Mouse (Mus musculus): ENCODE measurements at regions not wholly inside any gene's neighbourhood (a gene's known extent, or its start where the extent isn't known, plus 50 kb on each side); places are given as distances from the start of the nearest gene placed in this dataset.

- no peak for ATAC-seq
- H3K9me3 ChIP-seq (replicated peaks) = no peaks in the 10 kb centered on the region
- H3K36me3 ChIP-seq (ENCODE audit: poor library complexity, severe bottlenecking) = no peaks in the 10 kb centered on the region
- peaks cover 21% of the 10 kb centered on the region for H3K27me3 ChIP-seq
- no peak overlapping the region; the same call in 1 of the 2 replicates for H3K9ac ChIP-seq
- H3K4me2 ChIP-seq = peak overlapping the region; percentile 47
- no peak overlapping the region for H3K27ac ChIP-seq
- WGBS = 8% methylated on average over 21 of the region's 21 CpGs
- peak overlapping the region; percentile 0; the same call in 1 of the 2 replicates for H3K4me3 ChIP-seq
- H3K4me1 ChIP-seq = peaks cover 35% of the 10 kb centered on the region
Measured at GRCm38 (mm10) chr14:105500966-105501741, 242.8 kb downstream of the Ndfip2 start.

GRCm38 (mm10) chr14:105499319-105499895 lies 241.0 kb downstream of the Ndfip2 start:
- 17% methylated on average over 15 of the region's 15 CpGs for WGBS
- 0 out of 2 replicates have a peak, but pooled peaks have one; percentile 13 for ATAC-seq
- H3K9ac ChIP-seq = peak overlapping the region; percentile 37; the same call in 1 of the 2 replicates

GRCm38 (mm10) chr14:105498155-105498906 lies 240.0 kb downstream of the Ndfip2 start:
- Histone ChIP-seq H3K9ac (no peak overlapping the region), H3K4me1 (peaks cover 35% of the 10 kb centered on the region), H3K27ac (peak overlapping the region; percentile 57), H3K4me2 (peak overlapping the region; percentile 54; the same call in 1 of the 2 replicates), H3K9me3 (replicated peaks) (no peaks in the 10 kb centered on the region), H3K36me3 (ENCODE audit: poor library complexity, severe bottlenecking) (no peaks in the 10 kb centered on the region), H3K4me3 (no peak overlapping the region), H3K27me3 (peaks cover 11% of the 10 kb centered on the region; the same call in 1 of the 2 replicates)
- 71% methylated on average over 10 of the region's 10 CpGs for WGBS
- ATAC-seq = peak; percentile 25; the same call in 1 of the 2 replicates

More at GRCm38 (mm10) chr14:105499319-105499895, 241.0 kb downstream of the Ndfip2 start:
- Histone ChIP-seq H3K27me3 (peaks cover 20% of the 10 kb centered on the region), H3K4me3 (peak overlapping the region; percentile 25), H3K27ac (no peak overlapping the region; the same call in 1 of the 2 replicates), H3K36me3 (ENCODE audit: poor library complexity, severe bottlenecking) (no peaks in the 10 kb centered on the region), H3K4me2 (peak overlapping the region; percentile 54), H3K9me3 (replicated peaks) (no peaks in the 10 kb centered on the region), H3K4me1 (peaks cover 35% of the 10 kb centered on the region)

- Histone ChIP-seq H3K4me3 (no peak overlapping the region), H3K4me2 (no peak overlapping the region), H3K9ac (no peak overlapping the region), H3K9me3 (replicated peaks) (no peaks in the 10 kb centered on the region), H3K27ac (no peak overlapping the region; the same call in 1 of the 2 replicates), H3K27me3 (no peaks in the 10 kb centered on the region), H3K36me3 (ENCODE audit: poor library complexity, severe bottlenecking) (no peaks in the 10 kb centered on the region), H3K4me1 (peaks cover 13% of the 10 kb centered on the region)
- WGBS = 63% methylated on average over 2 of the region's 2 CpGs
- ATAC-seq = peak; percentile 76
Measured at GRCm38 (mm10) chr14:105495161-105495560, 236.8 kb downstream of the Ndfip2 start.

DNA sequence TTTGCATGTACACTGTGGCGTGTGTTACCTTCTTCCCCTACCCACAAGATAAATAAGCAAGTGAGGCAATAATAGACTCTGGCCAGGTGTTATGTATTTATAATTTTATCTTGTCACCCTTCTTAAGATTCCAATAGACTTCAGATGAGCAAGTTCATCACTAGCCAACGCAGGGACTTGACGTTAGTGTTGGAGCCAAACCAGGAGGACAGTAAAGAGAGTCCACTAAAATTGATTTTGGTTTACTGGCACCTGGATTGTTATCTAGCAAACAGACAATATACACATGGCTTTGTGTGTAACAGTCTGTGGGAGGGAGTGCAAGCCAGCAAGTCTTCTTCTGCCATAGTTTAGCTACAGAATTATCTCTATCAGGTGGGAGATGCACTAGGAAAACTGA lies 236.0 kb downstream of the Ndfip2 start:
- no peak overlapping the region for H3K4me2 ChIP-seq
- peaks cover 8% of the 10 kb centered on the region for H3K4me1 ChIP-seq
- no peaks in the 10 kb centered on the region for H3K9me3 ChIP-seq (replicated peaks)
- H3K9ac ChIP-seq = no peak overlapping the region
- WGBS = 91% methylated on average over 3 of the region's 3 CpGs
- no peaks in the 10 kb centered on the region for H3K27me3 ChIP-seq
- H3K4me3 ChIP-seq = no peak overlapping the region
- H3K36me3 ChIP-seq (ENCODE audit: poor library complexity, severe bottlenecking) = no peaks in the 10 kb centered on the region
- no peak for ATAC-seq
- no peak overlapping the region for H3K27ac ChIP-seq

DNA sequence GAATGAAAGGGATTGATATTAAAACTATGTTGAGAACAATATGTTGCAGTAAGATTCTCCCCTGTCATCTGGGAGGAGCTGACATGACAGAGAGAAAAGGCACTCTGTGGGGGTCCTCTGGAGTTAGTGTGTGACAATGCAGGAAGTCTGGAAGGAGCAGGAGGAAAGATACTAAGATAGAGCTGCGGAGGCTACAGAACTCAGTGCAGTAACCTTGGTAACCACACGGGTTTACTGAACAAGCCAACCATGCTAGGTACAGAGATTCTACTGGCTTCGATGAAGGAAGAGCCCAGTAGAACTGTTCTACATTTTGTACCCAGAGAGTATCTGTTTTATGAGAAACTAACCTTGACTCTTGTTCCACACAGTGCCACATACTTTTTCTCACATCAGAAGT lies 231.8 kb downstream of the Ndfip2 start:
- Histone ChIP-seq H3K4me2 (no peak overlapping the region), H3K4me1 (no peaks in the 10 kb centered on the region), H3K27ac (no peak overlapping the region), H3K36me3 (ENCODE audit: poor library complexity, severe bottlenecking) (no peaks in the 10 kb centered on the region), H3K9ac (no peak overlapping the region), H3K9me3 (replicated peaks) (no peaks in the 10 kb centered on the region), H3K4me3 (no peak overlapping the region), H3K27me3 (peaks cover 15% of the 10 kb centered on the region)
- ATAC-seq = no peak
- WGBS = 54% methylated on average over 3 of the region's 3 CpGs

- peaks cover 50% of the 10 kb centered on the region for H3K27me3 ChIP-seq
- WGBS = 7% methylated on average over 21 of the region's 21 CpGs
- peak overlapping the region; percentile 57 for H3K27ac ChIP-seq
Measured at GRCm38 (mm10) chr14:105483352-105484083, 225.1 kb downstream of the Ndfip2 start.

DNA sequence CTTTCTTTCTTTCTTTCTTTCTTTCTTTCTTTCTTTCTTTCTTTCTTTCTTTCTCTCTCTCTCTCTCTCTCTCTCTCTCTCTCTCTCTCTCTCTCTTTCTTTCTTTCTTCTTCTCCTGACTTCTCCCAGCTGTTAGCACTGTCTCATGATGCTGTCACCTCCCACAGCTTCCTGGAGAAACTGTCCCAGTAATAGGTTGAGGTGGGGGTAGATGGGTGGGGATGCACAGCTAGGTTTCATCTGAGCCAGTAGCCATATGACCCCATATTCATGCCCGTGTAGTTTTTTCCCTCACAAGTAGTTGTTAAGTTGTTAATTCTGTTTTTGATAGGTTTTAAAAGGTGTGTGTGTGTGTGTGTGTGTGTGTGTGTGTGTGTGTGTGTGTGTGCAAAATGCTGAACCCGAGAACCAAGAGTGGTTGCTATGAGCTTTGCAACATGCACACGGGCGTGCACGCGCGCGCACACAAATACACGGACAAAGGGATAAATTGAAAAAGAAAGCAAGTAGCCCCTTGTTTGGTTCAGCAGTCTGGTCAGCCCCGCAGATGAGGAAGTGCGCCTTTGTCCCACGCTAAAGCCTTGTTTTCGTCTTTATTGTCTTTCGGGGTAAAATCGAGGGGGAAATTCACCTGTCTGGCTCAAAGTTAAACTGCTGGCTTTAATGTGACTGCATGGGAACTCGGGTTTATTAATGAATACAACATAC lies 224.4 kb downstream of the Ndfip2 start:
- WGBS = under 1% methylated on average over 16 of the region's 16 CpGs
- peak overlapping the region; percentile 38 for H3K4me3 ChIP-seq
- H3K36me3 ChIP-seq (ENCODE audit: poor library complexity, severe bottlenecking) = no peaks in the 10 kb centered on the region
- peak overlapping the region; percentile 57 for H3K27ac ChIP-seq
- peak; percentile 67 for ATAC-seq
- peaks cover 54% of the 10 kb centered on the region for H3K27me3 ChIP-seq
- H3K9ac ChIP-seq = peak overlapping the region; percentile 59
- peak overlapping the region; percentile 64 for H3K4me2 ChIP-seq
- no peaks in the 10 kb centered on the region for H3K9me3 ChIP-seq (replicated peaks)
- H3K4me1 ChIP-seq = peaks cover 13% of the 10 kb centered on the region

More at GRCm38 (mm10) chr14:105483352-105484083, 225.1 kb downstream of the Ndfip2 start:
- H3K9ac ChIP-seq = peak overlapping the region; percentile 59
- H3K9me3 ChIP-seq (replicated peaks) = no peaks in the 10 kb centered on the region
- ATAC-seq = peak; percentile 93
- H3K4me1 ChIP-seq = peaks cover 13% of the 10 kb centered on the region
- H3K4me3 ChIP-seq = peak overlapping the region; percentile 38
- peak overlapping the region; percentile 64 for H3K4me2 ChIP-seq
- H3K36me3 ChIP-seq (ENCODE audit: poor library complexity, severe bottlenecking) = no peaks in the 10 kb centered on the region

- Histone ChIP-seq H3K27ac (no peak overlapping the region), H3K4me3 (no peak overlapping the region), H3K4me2 (no peak overlapping the region)
Measured at GRCm38 (mm10) chr14:105480048-105480447, 221.7 kb downstream of the Ndfip2 start.

DNA sequence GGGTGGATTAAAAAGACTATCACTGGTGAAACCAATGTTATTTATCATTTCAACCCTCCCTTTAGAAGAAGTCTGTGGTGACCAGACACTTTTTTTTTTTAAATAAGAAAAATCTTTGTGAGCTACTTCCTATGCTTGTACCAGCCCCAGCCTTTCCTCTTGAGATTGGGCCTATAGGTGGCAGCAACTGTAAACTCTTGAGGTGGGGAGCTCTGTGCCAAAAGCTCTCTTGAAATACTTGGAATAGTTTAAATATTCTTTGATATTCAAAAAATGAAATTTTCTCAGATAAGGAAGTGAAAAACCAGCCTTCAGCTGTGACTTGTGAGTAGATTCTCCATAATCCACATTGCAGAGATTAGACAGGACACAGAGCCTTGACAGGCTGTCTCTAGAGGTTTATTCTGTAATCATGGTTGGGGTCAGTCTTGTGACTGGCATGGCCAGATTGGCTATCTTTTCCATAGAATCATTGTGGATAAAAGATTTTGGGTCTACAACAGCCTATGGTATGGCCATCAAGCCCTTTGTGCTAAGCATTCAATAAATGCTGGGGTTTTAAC lies 216.7 kb downstream of the Ndfip2 start:
- peak; percentile 80 for ATAC-seq
- no peak overlapping the region for H3K4me2 ChIP-seq
- no peak overlapping the region for H3K9ac ChIP-seq
- H3K4me3 ChIP-seq = no peak overlapping the region
- no peaks in the 10 kb centered on the region for H3K4me1 ChIP-seq
- H3K36me3 ChIP-seq (ENCODE audit: poor library complexity, severe bottlenecking) = no peaks in the 10 kb centered on the region
- H3K27ac ChIP-seq = no peak overlapping the region
- H3K27me3 ChIP-seq = peaks cover 16% of the 10 kb centered on the region
- no peaks in the 10 kb centered on the region for H3K9me3 ChIP-seq (replicated peaks)

More at GRCm38 (mm10) chr14:105480048-105480447, 221.7 kb downstream of the Ndfip2 start:
- 47% methylated on average over 9 of the region's 9 CpGs for whole genome bisulfite sequencing
- Histone ChIP-seq H3K9me3 (replicated peaks) (no peaks in the 10 kb centered on the region), H3K27me3 (peaks cover 38% of the 10 kb centered on the region), H3K4me1 (peaks cover 13% of the 10 kb centered on the region), H3K36me3 (ENCODE audit: poor library complexity, severe bottlenecking) (no peaks in the 10 kb centered on the region), H3K9ac (no peak overlapping the region)
- ATAC-seq = no peak

Data from forebrain, embryonic 13.5 days (tissue).